In genomic region chr3:16929846-16930245, GRCm38 (mm10) we compare ENCODE assay signal across 17 mouse cellular contexts.
DNase-seq lines count a peak whose midpoint lies in the region; ATAC-seq and TF ChIP-seq lines count a peak whose summit lies in the region.
"Had no signal": no experiment of that assay in that cellular context is flagged by ENCODE, and none has a peak within 500 bp of the region (broad histone marks: within the 10 kb centered on the region; RNA-seq: fewer than 3 reads in every experiment).

No protein-coding gene starts in this region.

- peaks cover 3% of the 10 kb centered on the region; the same call in 1 of the 2 replicates for H3K4me1 ChIP-seq in forebrain, embryonic 13.5 days
- 0 out of 2 replicates have a peak, but pooled peaks cover 3% of the 10 kb centered on the region for H3K4me1 ChIP-seq in forebrain, embryonic 12.5 days
- no peaks in the 10 kb centered on the region for H3K4me1 ChIP-seq in midbrain, embryonic 11.5 days (ENCODE audit: control insufficient read depth, insufficient read depth, low read length)
- H3K4me1 ChIP-seq in midbrain, embryonic 14.5 days (ENCODE audit: control insufficient read depth, insufficient read depth, low read length) = no peaks in the 10 kb centered on the region
- 0 out of 2 replicates have a peak, but pooled peaks cover 2% of the 10 kb centered on the region for H3K4me1 ChIP-seq in forebrain, embryonic 16.5 days (replicated peaks; ENCODE audit: control insufficient read depth, insufficient read depth, low read length)
- no peaks in the 10 kb centered on the region for H3K4me1 ChIP-seq in liver, postnatal 0 days (ENCODE audit: insufficient read depth)
- H3K4me1 ChIP-seq: embryonic facial prominence, embryonic 10.5 days; heart, embryonic 15.5 days had no signal

- no peak overlapping the region for H3K4me3 ChIP-seq in forebrain, embryonic 13.5 days
- no peak overlapping the region for H3K4me3 ChIP-seq in forebrain, embryonic 12.5 days (replicated peaks)
- no peak overlapping the region for H3K4me3 ChIP-seq in midbrain, embryonic 11.5 days (ENCODE audit: low read depth, low read length)
- no peak overlapping the region for H3K4me3 ChIP-seq in midbrain, embryonic 14.5 days (replicated peaks; ENCODE audit: low read depth, low read length)
- H3K4me3 ChIP-seq in forebrain, embryonic 16.5 days (replicated peaks; ENCODE audit: low read length) = no peak overlapping the region
- no peak overlapping the region for H3K4me3 ChIP-seq in liver, postnatal 0 days (ENCODE audit: low read depth, low read length)
- H3K4me3 ChIP-seq: embryonic facial prominence, embryonic 10.5 days; heart, adult 2 months; heart, embryonic 15.5 days had no signal

- H3K27me3 ChIP-seq in forebrain, embryonic 13.5 days = no peaks in the 10 kb centered on the region
- no peaks in the 10 kb centered on the region for H3K27me3 ChIP-seq in forebrain, embryonic 12.5 days
- H3K27me3 ChIP-seq in midbrain, embryonic 11.5 days (ENCODE audit: control insufficient read depth, insufficient read depth, low read length) = no peaks in the 10 kb centered on the region
- no peaks in the 10 kb centered on the region for H3K27me3 ChIP-seq in midbrain, embryonic 14.5 days (ENCODE audit: control insufficient read depth, insufficient read depth, low read length)
- no peaks in the 10 kb centered on the region for H3K27me3 ChIP-seq in forebrain, embryonic 16.5 days (replicated peaks; ENCODE audit: control insufficient read depth, insufficient read depth, low read length)
- no peaks in the 10 kb centered on the region for H3K27me3 ChIP-seq in liver, postnatal 0 days (ENCODE audit: insufficient read depth, low read length)
- H3K27me3 ChIP-seq: heart, embryonic 15.5 days had no signal

- TF ChIP-seq POLR2A in brain, embryonic 14.5 days (IDR thresholded peaks at IDR 0.05; ENCODE audit: borderline replicate concordance, extremely low read depth, insufficient read depth, insufficient read length, poor library complexity, severe bottlenecking) = no peak

- no peak for TF ChIP-seq CTCF in brain, embryonic 14.5 days (IDR thresholded peaks at IDR 0.05; ENCODE audit: borderline replicate concordance, extremely low read depth, insufficient read depth, insufficient read length)
- TF ChIP-seq CTCF in liver, postnatal 0 days (IDR thresholded peaks at IDR 0.05; ENCODE audit: low read depth) = no peak

- H3K9me3 ChIP-seq in forebrain, embryonic 13.5 days (replicated peaks) = no peaks in the 10 kb centered on the region
- H3K9me3 ChIP-seq in forebrain, embryonic 12.5 days = no peaks in the 10 kb centered on the region
- H3K9me3 ChIP-seq in midbrain, embryonic 11.5 days (ENCODE audit: control insufficient read depth, low read length) = no peaks in the 10 kb centered on the region
- no peaks in the 10 kb centered on the region for H3K9me3 ChIP-seq in midbrain, embryonic 14.5 days (ENCODE audit: control insufficient read depth, low read length)
- H3K9me3 ChIP-seq in forebrain, embryonic 16.5 days (ENCODE audit: control insufficient read depth, low read length) = no peaks in the 10 kb centered on the region
- H3K9me3 ChIP-seq in liver, postnatal 0 days (ENCODE audit: low read length) = no peaks in the 10 kb centered on the region
- H3K9me3 ChIP-seq: embryonic facial prominence, embryonic 10.5 days; heart, embryonic 15.5 days had no signal

- intact Hi-C loops in left cerebral cortex, postnatal 10 days (cut with DNase I) = loop anchor here (10.0 kb wide), 1 partner anchor 685 kb away; no protein-coding TSS in a partner anchor

- H3K4me2 ChIP-seq in forebrain, embryonic 13.5 days = no peak overlapping the region
- H3K4me2 ChIP-seq in forebrain, embryonic 12.5 days = no peak overlapping the region
- no peak overlapping the region for H3K4me2 ChIP-seq in midbrain, embryonic 11.5 days
- no peak overlapping the region for H3K4me2 ChIP-seq in midbrain, embryonic 14.5 days (ENCODE audit: low read length)
- no peak overlapping the region for H3K4me2 ChIP-seq in forebrain, embryonic 16.5 days (ENCODE audit: low read length)
- H3K4me2 ChIP-seq in liver, postnatal 0 days (ENCODE audit: low read depth, low read length) = no peak overlapping the region
- H3K4me2 ChIP-seq: heart, embryonic 11.5 days; heart, embryonic 15.5 days had no signal

- DNase-seq in midbrain, embryonic 11.5 days (ENCODE audit: low spot score, missing footprints) = no peak
- no peak for DNase-seq in midbrain, embryonic 14.5 days
- peak; percentile 34 for DNase-seq in brain, embryonic 14.5 days (ENCODE audit: low read depth)
- DNase-seq in left cerebral cortex, postnatal 10 days (ENCODE audit: extremely low spot score in 1 of 2, low spot score in 2 of 2) = no peak
- no peak for DNase-seq in liver, postnatal 0 days
- DNase-seq: cerebellum, adult 11-12 months; cerebellum, adult 9-11 months; gastrocnemius, postnatal 14 days; heart, adult 2 months; heart, postnatal 14 days had no signal

- H3K27ac ChIP-seq in forebrain, embryonic 13.5 days = no peak overlapping the region
- H3K27ac ChIP-seq in forebrain, embryonic 12.5 days = no peak overlapping the region
- H3K27ac ChIP-seq in midbrain, embryonic 11.5 days (ENCODE audit: low read depth, low read length) = no peak overlapping the region
- no peak overlapping the region for H3K27ac ChIP-seq in midbrain, embryonic 14.5 days (replicated peaks; ENCODE audit: low read depth, low read length)
- no peak overlapping the region for H3K27ac ChIP-seq in forebrain, embryonic 16.5 days (ENCODE audit: low read length)
- H3K27ac ChIP-seq in liver, postnatal 0 days (ENCODE audit: low read depth) = no peak overlapping the region
- H3K27ac ChIP-seq: embryonic facial prominence, embryonic 10.5 days; heart, adult 2 months; heart, embryonic 15.5 days had no signal

- WGBS in forebrain, embryonic 13.5 days = 84% methylated on average over 1 of the region's 1 CpGs
- WGBS in forebrain, embryonic 12.5 days = 82% methylated on average over 1 of the region's 1 CpGs
- WGBS in midbrain, embryonic 11.5 days = 75% methylated on average over 1 of the region's 1 CpGs
- 78% methylated on average over 1 of the region's 1 CpGs for WGBS in midbrain, embryonic 14.5 days
- WGBS in forebrain, embryonic 16.5 days = 79% methylated on average over 1 of the region's 1 CpGs
- WGBS in liver, postnatal 0 days (ENCODE audit: insufficient replicate concordance) = 68% methylated on average over 1 of the region's 1 CpGs

- peak; percentile 61; the same call in 1 of the 2 replicates for ATAC-seq in forebrain, embryonic 13.5 days
- no peak for ATAC-seq in forebrain, embryonic 12.5 days (ENCODE audit: low FRiP score)
- ATAC-seq in midbrain, embryonic 11.5 days (ENCODE audit: low FRiP score) = peak; percentile 50; the same call in 1 of the 2 replicates
- ATAC-seq in midbrain, embryonic 14.5 days (ENCODE audit: low FRiP score, low TSS enrichment) = no peak
- ATAC-seq in forebrain, embryonic 16.5 days = 0 out of 2 replicates have a peak, but pooled peaks have one; percentile 27
- no peak for ATAC-seq in liver, postnatal 0 days
- ATAC-seq: intestine, embryonic 16.5 days had no signal

- H3K9ac ChIP-seq in forebrain, embryonic 13.5 days = no peak overlapping the region
- H3K9ac ChIP-seq in forebrain, embryonic 12.5 days = no peak overlapping the region
- H3K9ac ChIP-seq in midbrain, embryonic 11.5 days (ENCODE audit: low read length) = no peak overlapping the region
- no peak overlapping the region for H3K9ac ChIP-seq in midbrain, embryonic 14.5 days (replicated peaks; ENCODE audit: low read length)
- no peak overlapping the region for H3K9ac ChIP-seq in forebrain, embryonic 16.5 days (replicated peaks; ENCODE audit: low read depth, low read length)
- no peak overlapping the region for H3K9ac ChIP-seq in liver, postnatal 0 days (replicated peaks)
- H3K9ac ChIP-seq: heart, embryonic 15.5 days had no signal

- no peak for TF ChIP-seq EP300 in liver, postnatal 0 days (IDR thresholded peaks at IDR 0.05; ENCODE audit: low read depth)

- H3K36me3 ChIP-seq in forebrain, embryonic 13.5 days (ENCODE audit: poor library complexity, severe bottlenecking) = no peaks in the 10 kb centered on the region
- no peaks in the 10 kb centered on the region for H3K36me3 ChIP-seq in forebrain, embryonic 12.5 days (replicated peaks)
- H3K36me3 ChIP-seq in midbrain, embryonic 11.5 days (ENCODE audit: control insufficient read depth, insufficient read depth, low read length) = no peaks in the 10 kb centered on the region
- no peaks in the 10 kb centered on the region for H3K36me3 ChIP-seq in midbrain, embryonic 14.5 days (ENCODE audit: control insufficient read depth, insufficient read depth, low read length)
- no peaks in the 10 kb centered on the region for H3K36me3 ChIP-seq in forebrain, embryonic 16.5 days (ENCODE audit: control insufficient read depth, insufficient read depth)
- H3K36me3 ChIP-seq in liver, postnatal 0 days (replicated peaks; ENCODE audit: insufficient read depth, low read length) = no peaks in the 10 kb centered on the region
- H3K36me3 ChIP-seq: embryonic facial prominence, embryonic 10.5 days; heart, embryonic 15.5 days had no signal

Comparison
In these comparisons a context has a peak if more than half of its experiments do, and no peak if none do; other contexts are left out.
1. ATAC-seq: peak in forebrain, embryonic 13.5 days (single experiment), midbrain, embryonic 11.5 days (single experiment) and forebrain, embryonic 16.5 days (single experiment); none in forebrain, embryonic 12.5 days (single experiment), midbrain, embryonic 14.5 days (single experiment) and liver, postnatal 0 days (single experiment).